ENCODE assay signal across 11 mouse cellular contexts in genomic region chr5:21545786-21546185, GRCm38 (mm10). TPM values are rescaled to one million over a fixed set of nuclear protein-coding genes. Genes with fewer than 3 reads are reported as not detected.
DNase-seq lines count a peak whose midpoint lies in the region; ATAC-seq and TF ChIP-seq lines count a peak whose summit lies in the region.
"Had no signal": no experiment of that assay in that cellular context is flagged by ENCODE, and none has a peak within 500 bp of the region (broad histone marks: within the 10 kb centered on the region; RNA-seq: fewer than 3 reads in every experiment).

No protein-coding gene starts in this region.

- no peak for TF ChIP-seq CTCF in intestine, postnatal 0 days (IDR thresholded peaks at IDR 0.05; ENCODE audit: low read depth)

- H3K27ac ChIP-seq in intestine, embryonic 14.5 days (ENCODE audit: low read depth): 0 out of 2 replicates have a peak overlapping the region, but pooled peaks have one; percentile 16
- H3K27ac ChIP-seq in intestine, postnatal 0 days (ENCODE audit: low read depth, low read length): no peak overlapping the region
- H3K27ac ChIP-seq: midbrain, embryonic 15.5 days had no signal

- WGBS in intestine, embryonic 14.5 days: 70% methylated on average over 4 of the region's 4 CpGs
- WGBS in intestine, postnatal 0 days: 59% methylated on average over 4 of the region's 4 CpGs

- no peaks in the 10 kb centered on the region for H3K27me3 ChIP-seq in intestine, embryonic 14.5 days (replicated peaks; ENCODE audit: control insufficient read depth, insufficient read depth, low read length)
- H3K27me3 ChIP-seq in intestine, postnatal 0 days (replicated peaks; ENCODE audit: control insufficient read depth, insufficient read depth, low read length): no peaks in the 10 kb centered on the region
- H3K27me3 ChIP-seq: midbrain, embryonic 15.5 days had no signal

- peak overlapping the region; percentile 43 for H3K4me2 ChIP-seq in intestine, embryonic 14.5 days (ENCODE audit: low read length)
- H3K4me2 ChIP-seq in intestine, postnatal 0 days (replicated peaks; ENCODE audit: low read depth): no peak overlapping the region; the same call in 1 of the 2 replicates
- H3K4me2 ChIP-seq: midbrain, embryonic 15.5 days had no signal

- H3K9ac ChIP-seq in intestine, embryonic 14.5 days (ENCODE audit: low read length): no peak overlapping the region
- H3K9ac ChIP-seq in intestine, postnatal 0 days (ENCODE audit: low read depth, low read length): no peak overlapping the region
- H3K9ac ChIP-seq: midbrain, embryonic 15.5 days had no signal

- H3K9me3 ChIP-seq in intestine, embryonic 14.5 days (ENCODE audit: control insufficient read depth, low read length): no peaks in the 10 kb centered on the region
- H3K9me3 ChIP-seq in intestine, postnatal 0 days (ENCODE audit: control insufficient read depth): no peaks in the 10 kb centered on the region
- H3K9me3 ChIP-seq: midbrain, embryonic 15.5 days had no signal

- H3K4me3 ChIP-seq in intestine, embryonic 14.5 days (ENCODE audit: low read depth, low read length): no peak overlapping the region
- H3K4me3 ChIP-seq in intestine, postnatal 0 days (ENCODE audit: low read depth, low read length): no peak overlapping the region
- H3K4me3 ChIP-seq: midbrain, embryonic 15.5 days had no signal

- peak; percentile 24 for DNase-seq in adrenal gland, adult 8-10 months
- DNase-seq in adrenal gland, adult 18-20 months (ENCODE audit: low spot score in 2 of 2): no peak
- no peak for DNase-seq in intestine, embryonic 14.5 days (ENCODE audit: low spot score)
- DNase-seq in ovary, postnatal 36 days (ENCODE audit: low spot score): peak; percentile 47
- DNase-seq in ovary, adult 18-20 months (ENCODE audit: low spot score): no peak
- DNase-seq in testis, postnatal 10 days (ENCODE audit: low spot score): peak; percentile 67
- DNase-seq in c-Kit-positive CD71-positive TER-119-positive erythroid progenitor cells, embryonic 14.5 days (ENCODE audit: low spot score): no peak
- DNase-seq: kidney, postnatal 14 days had no signal

- no peak for ATAC-seq in intestine, embryonic 14.5 days (replicated peaks; ENCODE audit: low FRiP score, low TSS enrichment, low read depth)
- no peak for ATAC-seq in intestine, postnatal 0 days
- ATAC-seq: midbrain, embryonic 15.5 days had no signal

- H3K36me3 ChIP-seq in intestine, embryonic 14.5 days (ENCODE audit: control insufficient read depth, insufficient read depth, low read length): no peaks in the 10 kb centered on the region
- no peaks in the 10 kb centered on the region for H3K36me3 ChIP-seq in intestine, postnatal 0 days (ENCODE audit: control insufficient read depth, insufficient read depth)
- H3K36me3 ChIP-seq: midbrain, embryonic 15.5 days had no signal

- peaks cover 22% of the 10 kb centered on the region for H3K4me1 ChIP-seq in intestine, embryonic 14.5 days (replicated peaks; ENCODE audit: control insufficient read depth, insufficient read depth, low read length)
- H3K4me1 ChIP-seq in intestine, postnatal 0 days (replicated peaks; ENCODE audit: control insufficient read depth, insufficient read depth, low read length): 0 out of 2 replicates have a peak, but pooled peaks cover 2% of the 10 kb centered on the region
- H3K4me1 ChIP-seq: midbrain, embryonic 15.5 days had no signal

RNA-seq across cellular contexts. Expression of gene Lrrc17, which starts 2.4 kb away (rescaled TPM):
- total RNA-seq in adrenal gland, adult 8-10 months (2022): 1 to 10 TPM; 3.5 to 5.0 (median 3.9) TPM
- 1 to 10 TPM; 3.0 to 3.4 TPM for total RNA-seq in adrenal gland, adult 18-20 months (2021)
- 40.2 and 42.5 TPM in 2 replicates for polyA plus RNA-seq in intestine, embryonic 14.5 days (2014; fragmentation: Nextera tagmentation; extraction: Ambion mirVana)
- 8.2 and 10.3 TPM in 2 replicates for polyA plus RNA-seq in intestine, postnatal 0 days (2015; fragmentation: Nextera tagmentation; extraction: Ambion mirVana)
- total RNA-seq: neutrophil, adult 5-6 weeks had no signal

Comparison
In these comparisons a context has a peak if more than half of its experiments do, and no peak if none do; other contexts are left out.
1. DNase-seq: peak in adrenal gland, adult 8-10 months (single experiment), ovary, postnatal 36 days (single experiment) and testis, postnatal 10 days (single experiment); none in adrenal gland, adult 18-20 months (0 of 2), intestine, embryonic 14.5 days (single experiment), ovary, adult 18-20 months (single experiment) and c-Kit-positive CD71-positive TER-119-positive erythroid progenitor cells, embryonic 14.5 days (single experiment).